Mouse (Mus musculus): ENCODE measurements around the gene Ergic2.

DNA sequence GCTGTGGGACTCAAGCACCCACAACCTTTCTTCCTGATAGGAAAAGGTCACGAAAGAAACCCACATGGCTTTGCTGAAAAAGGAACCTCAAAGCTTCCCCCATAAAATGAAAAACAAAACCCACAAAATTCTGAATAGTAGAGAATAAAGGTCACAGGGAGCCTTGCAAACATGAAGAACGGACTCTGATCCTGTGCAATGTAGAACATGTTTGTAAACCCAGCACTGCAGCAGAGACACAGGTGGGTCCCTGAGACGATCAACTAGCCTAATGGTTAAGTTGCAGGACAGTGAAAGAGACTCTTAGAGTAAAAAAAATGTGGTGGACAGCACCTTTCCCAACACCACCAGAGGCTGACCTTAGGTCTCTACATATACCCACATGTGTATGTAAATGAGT lies 12.4 kb downstream of the Ergic2 start:
- no peak for TF ChIP-seq ZC3H11A (IDR thresholded peaks at IDR 0.05; ENCODE audit: low read depth, low read length)
- no peak for TF ChIP-seq POLR2A (IDR thresholded peaks at IDR 0.05; ENCODE audit: low read depth, low read length)
- TF ChIP-seq MEF2A (IDR thresholded peaks at IDR 0.05; ENCODE audit: borderline replicate concordance, low read depth, low read length), result no peak
- no peak for TF ChIP-seq HCFC1 (IDR thresholded peaks at IDR 0.05; ENCODE audit: low read depth, low read length)
- no peak for TF ChIP-seq CTCF (conservative IDR thresholded peaks at IDR 0.05 in 1 of 2, IDR thresholded peaks at IDR 0.05 in 1 of 2; ENCODE audit: low read depth in 2 of 2, low read length in 2 of 2)
- TF ChIP-seq MAX (IDR thresholded peaks at IDR 0.05; ENCODE audit: low read length), result no peak
